Mouse (Mus musculus) T-cell, adult 66 days (primary cell): ENCODE data around the gene Cct8l1. TPM values are rescaled to one million over a fixed set of nuclear protein-coding genes. Genes with fewer than 3 reads are reported as not detected.

Source experiments
- total RNA-seq, 2 experiments: library from RNA; stranded (reverse); gene quantifications; 3 replicates in 1 of 2; 4 replicates in 1 of 2; pipeline ENCODE4 v1.2.4; 2023

Cct8l1 gene
- not detected for total RNA-seq

DNA sequence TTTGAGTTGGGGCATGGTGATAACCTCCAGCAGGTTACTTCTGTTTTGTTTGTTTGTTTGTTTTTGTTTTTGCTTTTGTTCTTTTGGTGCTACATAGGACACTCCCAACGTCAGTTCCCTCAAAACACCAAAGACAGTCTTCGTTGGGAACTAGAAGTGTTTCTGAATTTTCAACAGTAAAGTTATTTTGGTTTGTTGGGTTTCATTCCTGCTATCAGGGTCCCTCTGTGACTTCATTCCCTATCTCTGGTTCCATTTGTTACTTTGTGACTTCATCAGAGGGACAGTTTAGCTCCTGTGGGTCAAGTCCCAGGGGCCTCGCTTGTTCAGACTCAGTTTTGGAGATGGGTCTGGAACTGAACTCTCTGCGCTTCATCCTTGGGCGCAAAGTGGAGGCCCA is at the start of gene Cct8l1:
Gene Cct8l1, plus strand, starts transcription at position 301 of the 400 bp plus-strand sequence.

GRCm38 (mm10) chr5:25498346-25498820 is 17.5 kb upstream of the Cct8l1 start, which contains the start of gene Kmt2c:
Gene Kmt2c, minus strand, starts transcription at chr5:25498783.

Other genes starting within 250 kb of the Cct8l1 start
- gene Kmt2c, start 17.3 kb upstream of the Cct8l1 start, total RNA-seq: 100 to 1,000 TPM; 170 to 187 TPM
- 10 to 100 TPM; 11.7 to 18.2 TPM for gene Xrcc2, start 189.8 kb downstream of the Cct8l1 start, total RNA-seq
- gene Actr3b, start 243.9 kb downstream of the Cct8l1 start, total RNA-seq: 1 to 10 TPM; 1.0 to 1.1 TPM